Mouse (Mus musculus) testis, postnatal 10 days (tissue): ENCODE measurements around the gene Obp2a.
A peak's percentile ranks its signal among the peaks of the same experiment; 100 is the strongest.
"Not testable (repeated sequence)": the region's sequence is repeated elsewhere in the genome, so short reads cannot be mapped to it uniquely, and the experiment has no call there.

Source experiments
- DNase-seq: peaks from one replicate; pipeline ENCODE4 v3.0.0; 2021; ENCODE audit warnings: low spot score

Gene Obp2a

GRCm38 (mm10) chr2:25709791-25710190 lies 9.9 kb downstream of the Obp2a start:
- not testable (repeated sequence) for DNase-seq

GRCm38 (mm10) chr2:25711641-25712040 lies 11.8 kb downstream of the Obp2a start:
- DNase-seq = not testable (repeated sequence)

GRCm38 (mm10) chr2:25717222-25717621 lies 17.4 kb downstream of the Obp2a start:
- peak; percentile 7 for DNase-seq

GRCm38 (mm10) chr2:25733199-25733930 lies 33.5 kb downstream of the Obp2a start:
- DNase-seq = no peak

GRCm38 (mm10) chr2:25736709-25737108 lies 36.9 kb downstream of the Obp2a start, which contains the start of gene Obp2b:
Gene Obp2b, plus strand, starts transcription at chr2:25737009.
- not testable (repeated sequence) for DNase-seq

GRCm38 (mm10) chr2:25741671-25742070 lies 41.8 kb downstream of the Obp2a start:
- DNase-seq = no peak
